Mouse (Mus musculus): ENCODE results near the gene Dcst1.
A peak's percentile ranks its signal among the peaks of the same experiment; 100 is the strongest.

Dcst1 gene

DNA sequence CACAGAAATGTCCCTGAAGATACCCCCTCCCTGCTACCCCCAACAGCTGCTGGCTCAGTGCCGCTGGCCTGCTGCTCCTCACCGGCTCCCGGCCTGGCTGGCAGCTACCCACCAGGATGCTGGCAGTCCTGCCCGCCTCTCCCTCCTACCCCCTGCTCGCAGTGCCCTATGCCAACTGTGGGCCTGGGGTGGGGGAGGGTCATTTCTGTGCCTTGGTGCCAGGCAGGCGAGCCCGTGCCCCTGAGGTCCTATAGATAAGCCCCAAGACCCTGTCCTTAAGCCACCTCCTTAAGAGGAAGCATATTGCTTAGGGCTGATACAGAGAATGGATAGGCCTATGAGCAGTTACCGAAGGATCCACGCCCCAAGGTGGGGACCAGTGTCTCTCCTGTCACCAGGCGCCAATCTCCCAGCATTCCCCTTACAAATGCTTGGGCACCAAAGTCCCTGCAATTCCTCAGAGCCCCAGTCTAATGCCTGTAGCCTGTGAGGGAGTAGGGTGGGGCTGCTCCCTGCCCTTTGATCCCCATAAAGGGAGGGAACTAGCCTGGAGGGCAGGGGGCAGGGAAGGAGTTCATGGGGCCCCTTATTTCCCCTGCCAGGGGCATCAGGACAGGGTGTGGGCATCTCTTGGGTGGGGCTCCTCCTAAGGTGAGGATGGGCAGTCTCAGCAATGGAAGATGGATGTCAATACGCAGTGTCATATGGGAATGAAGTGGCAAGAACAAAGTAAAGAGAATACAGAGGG is 23.3 kb upstream of the Dcst1 start:
- peak; percentile 56 for DNase-seq

GRCm38 (mm10) chr3:89387632-89388031 is 22.6 kb upstream of the Dcst1 start:
- DNase-seq: no peak

DNA sequence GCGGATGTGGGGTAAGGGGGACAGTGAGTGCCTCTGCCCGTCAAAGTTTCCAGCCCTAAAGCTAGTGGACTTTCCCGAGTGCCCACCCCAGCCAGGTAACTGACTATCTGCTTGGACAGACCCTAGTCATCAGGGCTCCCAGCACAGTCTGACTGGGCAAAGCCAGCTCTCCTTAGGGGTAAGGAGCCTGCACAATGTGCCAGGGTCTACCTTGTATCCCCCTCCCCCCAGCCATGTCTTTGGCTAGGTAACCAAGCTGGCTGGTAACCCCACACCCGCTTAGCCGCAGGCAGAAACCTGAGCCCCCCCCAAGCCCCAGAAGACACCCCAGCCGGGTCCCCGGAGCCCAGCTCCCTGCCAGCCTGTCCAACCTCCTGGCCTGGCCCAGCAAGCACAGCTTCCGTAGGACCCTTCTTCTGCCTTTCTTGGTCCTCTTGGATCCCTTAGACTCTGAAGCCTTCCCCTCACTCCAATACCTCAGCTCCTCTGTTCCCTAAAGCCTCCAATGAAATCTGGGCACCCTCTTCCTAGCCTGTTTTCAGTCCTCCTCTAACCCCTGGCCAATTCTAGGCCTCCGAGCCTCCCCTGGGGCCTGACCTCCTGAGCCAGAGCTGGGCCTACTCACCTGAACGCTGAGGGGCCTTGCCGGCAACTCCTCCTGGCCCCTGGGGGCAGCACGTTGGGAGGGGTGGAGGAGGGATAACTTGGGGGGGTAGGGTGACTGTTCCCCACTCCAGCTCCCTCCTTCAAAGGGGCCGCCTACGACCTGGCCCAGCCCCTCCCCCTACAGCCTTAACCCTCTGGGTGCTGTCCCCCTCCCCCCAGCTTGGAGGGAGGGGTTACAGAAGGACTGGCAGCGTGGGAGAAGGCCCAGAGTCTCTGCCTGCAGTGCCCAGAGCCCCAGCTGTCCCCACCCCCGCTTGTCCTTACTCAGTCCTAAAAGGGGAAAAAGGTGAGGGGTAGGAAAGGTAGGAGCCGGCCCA is 21.7 kb upstream of the Dcst1 start:
- no peak for DNase-seq

- DNase-seq: no peak
Measured at GRCm38 (mm10) chr3:89385451-89385850, 20.4 kb upstream of the Dcst1 start.

GRCm38 (mm10) chr3:89384331-89385076 is 19.5 kb upstream of the Dcst1 start:
- DNase-seq: no peak

DNA sequence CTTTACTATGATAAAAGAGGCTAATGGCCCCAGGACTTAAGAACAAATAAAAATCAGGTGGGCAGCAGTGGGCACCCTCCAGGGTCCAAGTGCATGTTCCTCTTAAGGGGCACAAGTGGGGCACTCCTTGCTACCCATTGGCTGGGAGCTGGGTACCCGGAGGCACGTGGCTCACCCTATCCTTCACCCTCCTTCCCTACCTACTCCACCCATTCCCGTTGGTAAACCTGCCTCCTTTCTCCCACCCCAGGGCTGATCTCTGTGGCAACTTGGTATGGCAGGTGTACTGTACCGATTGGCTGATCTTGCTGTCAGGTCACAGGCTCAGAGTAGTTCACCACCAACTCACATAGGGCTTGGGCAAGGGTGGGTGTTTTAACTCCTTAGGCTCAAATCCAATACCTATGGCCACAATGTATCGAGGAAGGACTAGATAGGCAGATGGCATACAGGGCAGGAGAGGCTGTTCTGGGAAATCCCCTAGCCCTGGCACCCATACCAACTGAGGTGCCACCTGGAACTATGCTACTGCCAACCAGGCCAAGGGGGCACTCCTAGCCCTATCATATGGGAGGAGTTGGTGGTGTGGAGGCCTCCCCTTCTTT is 18.7 kb upstream of the Dcst1 start:
- DNase-seq: no peak

GRCm38 (mm10) chr3:89382950-89383349 is 17.9 kb upstream of the Dcst1 start:
- no peak for DNase-seq

DNA sequence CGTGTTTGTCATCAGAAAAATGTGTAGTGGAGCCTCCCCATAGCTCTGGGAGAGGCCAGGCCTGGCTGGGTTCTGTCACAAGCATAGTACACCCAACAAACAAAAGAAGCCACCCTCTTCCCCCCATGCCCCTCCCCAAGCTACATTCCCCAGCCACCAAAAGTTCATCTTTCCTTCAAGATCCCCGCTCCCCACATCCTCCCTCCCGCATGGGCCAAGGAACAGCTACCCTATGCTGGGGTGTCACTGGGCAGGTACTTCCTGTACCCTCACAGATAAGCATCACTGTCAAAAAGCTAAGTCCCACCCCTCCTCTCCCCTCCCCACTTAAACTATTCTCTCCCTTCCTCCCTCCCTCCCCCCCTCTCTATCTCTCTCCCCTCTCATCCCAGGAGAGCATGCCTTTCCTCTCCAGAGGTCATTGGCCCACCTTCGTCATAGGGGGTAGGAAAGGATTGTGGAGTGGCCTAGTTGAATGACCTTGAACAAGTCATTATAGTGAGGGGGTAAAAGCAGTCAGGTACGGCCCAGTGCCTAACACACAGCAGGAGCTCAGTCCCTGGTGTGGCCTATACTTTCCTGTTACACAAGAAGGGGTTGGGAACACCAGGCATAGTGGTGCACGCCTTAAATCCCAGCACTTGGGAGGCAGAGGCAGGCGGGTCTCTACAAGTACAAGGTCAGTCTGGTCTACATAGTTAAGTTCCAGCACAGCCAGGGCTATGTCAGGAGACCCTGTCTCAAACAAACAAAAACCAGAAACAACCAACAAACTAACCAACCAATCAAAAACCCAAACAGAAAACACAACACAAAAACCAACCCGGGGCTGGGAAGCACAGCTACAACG is 17.2 kb upstream of the Dcst1 start:
- no peak for DNase-seq

- DNase-seq: no peak
Measured at GRCm38 (mm10) chr3:89381233-89381632, 16.2 kb upstream of the Dcst1 start.

- no peak for DNase-seq
Measured at GRCm38 (mm10) chr3:89380711-89381110, 15.7 kb upstream of the Dcst1 start.

DNA sequence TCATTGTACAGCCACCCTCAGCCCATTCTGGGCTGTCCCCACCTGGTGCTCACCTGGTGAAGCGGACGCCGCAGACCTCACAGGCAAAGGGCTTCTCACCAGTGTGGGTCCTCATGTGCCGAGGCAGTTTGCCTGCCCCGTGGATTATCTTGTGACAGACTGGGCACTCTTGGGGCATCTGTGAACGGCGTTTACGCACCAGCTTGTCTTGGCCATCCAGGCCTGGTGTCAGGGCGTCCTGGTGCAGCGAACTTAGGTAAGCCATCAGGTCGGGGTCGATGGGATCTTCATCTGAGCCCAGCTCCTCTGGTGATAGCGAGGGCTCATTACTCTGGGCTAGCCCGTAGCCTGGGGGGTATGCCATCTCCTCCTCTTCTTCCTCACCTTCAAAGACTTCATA is 15.2 kb upstream of the Dcst1 start:
- no peak for DNase-seq

DNA sequence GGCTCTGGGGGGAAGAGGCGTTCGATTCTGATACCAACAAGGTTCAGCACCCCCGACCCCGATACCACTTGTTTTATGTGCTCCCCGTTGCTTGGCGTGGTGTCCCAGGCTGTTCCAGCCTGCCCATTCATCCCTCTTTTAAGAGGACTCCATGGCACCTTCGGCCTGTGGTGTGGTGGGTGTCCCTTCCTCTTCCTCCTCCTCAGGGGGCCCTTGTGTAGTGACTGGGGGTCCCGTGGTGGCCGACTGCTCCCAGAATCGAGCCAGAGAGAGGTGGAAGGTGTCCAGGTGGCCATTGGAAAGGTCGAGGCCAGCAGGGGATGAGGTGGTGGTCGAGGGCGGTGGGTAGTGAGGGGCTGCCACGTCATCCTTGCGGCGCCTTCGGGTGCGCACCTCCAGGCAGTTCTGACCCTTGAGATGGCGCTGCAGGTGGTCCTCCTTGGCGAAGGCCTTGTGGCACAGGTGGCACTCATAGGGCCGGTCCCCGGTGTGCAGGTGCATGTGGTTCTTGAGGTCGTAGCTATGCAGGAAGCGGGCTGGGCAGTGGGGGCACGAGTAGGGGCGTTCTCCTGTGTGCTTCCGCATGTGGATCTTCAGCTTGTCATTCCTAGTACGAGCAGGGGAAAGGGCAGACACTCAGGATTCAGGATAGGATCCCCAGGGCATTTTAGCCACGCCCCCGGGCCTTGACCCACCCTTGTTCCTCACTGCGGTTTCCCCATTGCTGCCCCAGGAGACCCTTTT is 14.5 kb upstream of the Dcst1 start:
- DNase-seq: no peak

DNA sequence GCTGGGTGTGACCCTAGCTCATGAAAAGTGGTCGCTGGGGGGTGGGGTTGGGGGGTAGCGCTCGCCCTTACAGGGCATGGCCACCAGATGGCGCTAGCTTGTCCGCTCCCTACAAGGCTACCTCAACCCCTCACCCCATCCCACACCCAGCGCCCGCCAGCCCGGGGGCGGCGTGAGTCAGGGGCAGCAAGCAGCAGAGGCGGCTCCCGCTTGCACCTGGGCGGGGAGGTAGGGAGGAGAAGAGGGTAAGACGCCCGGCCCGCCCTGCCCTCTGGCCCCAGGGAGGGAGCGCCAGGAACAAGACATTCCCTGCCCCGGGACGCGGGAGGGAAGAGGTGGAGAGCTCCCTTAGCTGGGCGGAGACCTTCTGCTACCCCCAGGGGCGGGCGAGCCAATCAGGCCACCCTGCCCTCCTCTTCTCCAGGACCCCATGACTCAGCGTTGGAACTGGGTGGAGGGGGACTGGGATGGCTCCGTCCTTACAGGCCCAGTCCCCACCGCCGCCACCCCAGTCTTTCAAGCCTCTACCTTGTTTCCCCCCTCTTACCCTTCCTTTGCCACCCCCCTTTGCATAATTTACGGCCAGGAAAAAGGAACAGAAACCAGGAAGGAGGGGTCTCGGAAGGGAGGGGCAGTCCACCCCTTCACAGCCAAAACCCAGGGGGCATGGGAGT is 13.5 kb upstream of the Dcst1 start:
- DNase-seq: peak; percentile 62

DNA sequence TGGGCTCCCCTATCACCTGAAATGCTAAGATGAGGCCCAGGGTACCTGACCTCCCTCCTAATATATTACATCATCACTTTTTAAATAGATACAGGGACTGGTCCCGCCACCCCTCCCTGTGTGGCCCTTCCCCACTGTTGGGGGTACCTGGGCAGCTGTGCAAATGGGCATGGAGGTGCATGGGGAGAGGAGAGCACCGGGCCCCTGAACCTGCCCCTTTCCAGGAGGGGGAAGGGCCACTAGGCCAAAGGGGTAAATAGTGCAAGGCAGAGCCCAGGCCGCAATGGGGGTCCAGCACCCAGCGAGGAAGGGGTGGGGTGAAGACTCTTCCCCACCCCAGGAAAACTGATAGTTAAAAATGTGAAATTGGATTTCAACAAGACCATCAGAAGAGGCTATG is 12.8 kb upstream of the Dcst1 start:
- DNase-seq: no peak

DNA sequence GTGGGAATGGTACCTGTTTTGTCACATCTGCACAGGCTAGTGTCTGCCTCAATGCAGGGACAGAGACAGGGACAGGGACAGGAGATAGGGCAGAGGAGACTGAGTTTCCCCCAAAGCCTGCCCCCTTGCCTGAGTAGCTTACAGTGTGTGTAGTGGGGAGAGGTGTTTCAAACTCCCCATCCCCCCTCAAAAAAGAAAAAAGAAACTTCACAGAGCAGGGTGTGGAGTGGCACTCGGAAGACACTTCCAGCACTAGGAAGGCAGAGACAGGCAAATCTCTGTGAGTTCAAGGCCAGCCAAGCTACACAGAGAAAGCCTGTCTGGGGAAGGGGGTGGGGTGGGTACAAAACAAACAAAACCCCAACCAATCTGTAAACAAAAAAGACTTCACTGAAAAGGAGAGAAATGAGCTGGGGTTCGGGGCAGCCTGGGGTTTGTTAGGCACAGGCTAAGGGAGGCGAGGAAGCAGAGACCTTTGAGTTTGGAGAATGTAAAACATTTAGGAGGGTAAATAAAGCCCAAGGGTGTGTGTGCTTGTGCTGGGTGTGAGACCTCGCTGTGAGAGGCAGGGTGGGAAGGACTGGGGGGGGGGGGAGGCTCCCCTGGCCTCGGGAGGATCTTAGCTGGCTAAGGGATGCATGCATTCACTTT is 8.7 kb upstream of the Dcst1 start:
- no peak for DNase-seq

GRCm38 (mm10) chr3:89367338-89367737 is 2.3 kb upstream of the Dcst1 start:
- DNase-seq: no peak

DNA sequence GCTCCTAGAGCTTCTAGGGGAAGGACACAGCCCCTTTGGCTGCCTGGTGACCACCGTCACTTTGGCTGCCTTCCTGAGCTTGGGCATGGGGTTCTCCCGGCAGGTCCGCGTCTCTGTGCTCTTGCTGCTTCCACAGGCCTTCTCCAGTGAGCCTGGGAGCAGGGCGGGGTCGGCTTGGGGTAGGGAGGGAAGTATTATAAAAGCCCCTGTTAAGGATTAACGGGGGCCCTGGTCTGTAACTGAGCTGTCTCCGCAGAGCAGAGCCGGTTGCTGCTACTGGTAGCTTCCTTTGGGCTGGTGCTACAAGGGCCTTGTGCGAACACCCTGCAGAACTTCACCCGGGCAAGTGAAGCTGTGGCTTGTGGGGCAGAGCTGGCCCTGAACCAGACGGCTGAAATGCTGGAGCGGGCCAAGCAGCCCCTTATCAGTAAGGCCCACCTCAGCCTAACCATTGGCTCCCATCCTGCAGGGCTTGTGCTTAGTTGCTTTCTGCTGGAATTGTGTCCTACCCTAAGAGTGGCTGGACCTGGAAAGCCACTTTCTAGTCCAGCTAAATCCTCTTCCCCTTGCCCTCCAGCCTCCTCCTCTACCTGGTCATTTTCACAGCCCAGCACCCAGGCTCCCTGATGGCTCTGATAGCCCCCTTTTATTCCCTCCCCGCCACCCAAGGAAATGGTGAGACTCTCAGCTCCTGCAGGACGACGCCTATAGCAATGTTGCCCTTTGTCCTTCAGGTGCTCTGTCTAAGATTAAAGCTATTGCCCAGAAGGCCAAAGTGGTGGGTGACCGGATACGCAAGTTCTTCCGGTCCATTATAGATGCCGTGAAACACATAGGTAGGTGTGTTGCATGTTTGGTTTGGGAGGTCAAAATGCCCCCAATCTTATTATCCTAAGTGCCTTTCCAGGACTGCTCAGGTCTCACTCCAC is 697 bp upstream of the Dcst1 start:
- no peak for DNase-seq

GRCm38 (mm10) chr3:89364631-89365030 is 422 bp downstream of the Dcst1 start:
- no peak for DNase-seq

GRCm38 (mm10) chr3:89361675-89362074 is 3.4 kb downstream of the Dcst1 start, which contains the start of gene Dcst2:
Dcst2 (plus strand) TSS chr3:89361975.
- DNase-seq: no peak
